Mouse (Mus musculus): ENCODE measurements at regions not wholly inside any gene's neighbourhood (a gene's known extent, or its start where the extent isn't known, plus 50 kb on each side); places are given as distances from the start of the nearest gene placed in this dataset.

DNA sequence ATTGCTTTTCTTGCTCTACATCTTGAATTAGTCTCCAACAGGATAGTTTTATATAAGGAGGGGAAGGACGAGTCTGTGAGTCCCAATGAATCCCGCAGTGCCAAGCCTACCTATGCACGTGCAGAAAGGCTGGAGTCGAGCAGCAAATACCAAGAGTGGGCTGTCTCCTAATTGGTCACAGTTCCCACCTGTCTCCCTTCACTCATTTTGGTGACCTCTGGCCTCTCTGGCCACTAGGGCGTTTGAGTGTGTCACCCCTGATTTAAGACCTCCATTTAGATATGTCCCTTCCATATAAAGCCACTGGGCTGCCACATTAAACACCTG, 234.1 kb downstream of the Zfp36l1 start:
- no peak for TF ChIP-seq CTCF (IDR thresholded peaks at IDR 0.05; ENCODE audit: low read depth, low read length)
- no peak for TF ChIP-seq POLR2A (IDR thresholded peaks at IDR 0.05; ENCODE audit: borderline replicate concordance, low read depth, low read length)
